Mouse (Mus musculus): Measurements from ENCODE around the gene Psmc5.

- TF ChIP-seq MAFK (IDR thresholded peaks at IDR 0.05; ENCODE audit: insufficient read depth, low read depth, low read length) (no peak), HCFC1 (IDR thresholded peaks at IDR 0.05; ENCODE audit: borderline replicate concordance, insufficient read depth, low read length) (no peak), CHD2 (IDR thresholded peaks at IDR 0.05; ENCODE audit: low read depth, low read length) (no peak), ZC3H11A (IDR thresholded peaks at IDR 0.05; ENCODE audit: borderline replicate concordance, low read depth, low read length) (no peak), ZNF384 (IDR thresholded peaks at IDR 0.05; ENCODE audit: low read depth, low read length) (no peak)
These were observed 1.2 kb upstream of the Psmc5 start for GRCm38 (mm10) chr11:106254767-106255166.

Measured in ES-E14 (cell line).